Mouse (Mus musculus) ES-E14 (cell line): Measurements from ENCODE around the gene Fam149a. TPM values are rescaled to one million over a fixed set of nuclear protein-coding genes. Genes with fewer than 3 reads are reported as not detected.

ENCODE experiments used
- DNase-seq: peaks from one replicate; pipeline ENCODE4 v3.0.0-alpha.2; 2013; ENCODE audit warnings: low read depth, low spot score
- H3K27ac ChIP-seq: 2 replicates; pipeline ENCODE4 v1.5.1; 2012; ENCODE audit warnings: low read depth, mild to moderate bottlenecking, low read length, moderate library complexity, mixed read lengths; ENCODE audit not compliant: poor library complexity, insufficient read depth, severe bottlenecking
- H3K36me3 ChIP-seq: 2 replicates; pipeline ENCODE4 v1.6.1; 2012; ENCODE audit warnings: mild to moderate bottlenecking, low read length, moderate library complexity, mixed read lengths; ENCODE audit not compliant: control insufficient read depth, poor library complexity, insufficient read depth, severe bottlenecking
- H3K4me1 ChIP-seq, 2 experiments: fragments of 150-350 bp in 1 of 2; sonication (generic) in 1 of 2; 2 replicates each; pipeline ENCODE4 v1.6.1; 2012; ENCODE audit warnings: low read length in 2 of 2, mild to moderate bottlenecking in 1 of 2, mixed read lengths in 1 of 2; ENCODE audit not compliant: control insufficient read depth in 2 of 2, insufficient read depth in 2 of 2, poor library complexity in 1 of 2
- H3K4me3 ChIP-seq, 2 experiments: fragments of 150-350 bp in 1 of 2; sonication (generic) in 1 of 2; 2 replicates each; pipeline ENCODE4 v1.5.1; 2012; ENCODE audit warnings: low read length in 2 of 2, low read depth in 1 of 2, mild to moderate bottlenecking in 1 of 2, mixed read lengths in 1 of 2; ENCODE audit not compliant: insufficient read depth in 1 of 2, poor library complexity in 1 of 2, severe bottlenecking in 1 of 2
- H3K9ac ChIP-seq: 2 replicates; pipeline ENCODE4 v1.6.1; 2012; ENCODE audit warnings: low read depth, mild to moderate bottlenecking, low read length, mixed read lengths; ENCODE audit not compliant: poor library complexity, insufficient read depth, severe bottlenecking
- H3K9me3 ChIP-seq: fragments of 150-350 bp; sonication (generic); 2 replicates; pipeline ENCODE4 v1.6.1; 2012; ENCODE audit warnings: low read depth, mild to moderate bottlenecking, low read length; ENCODE audit not compliant: control insufficient read depth, insufficient read depth
- CHD2 ChIP-seq: IDR thresholded peaks from 2 replicates; pipeline ENCODE4 v1.6.1; 2014; ENCODE audit warnings: mild to moderate bottlenecking, low read depth, low read length, inconsistent platforms
- HCFC1 ChIP-seq: IDR thresholded peaks from 2 replicates; pipeline ENCODE4 v1.6.1; 2012; ENCODE audit warnings: low read length, inconsistent platforms, borderline replicate concordance; ENCODE audit not compliant: insufficient read depth
- MAFK ChIP-seq: IDR thresholded peaks from 2 replicates; pipeline ENCODE4 v1.6.1; 2014; ENCODE audit warnings: mild to moderate bottlenecking, low read depth, low read length, inconsistent platforms; ENCODE audit not compliant: insufficient read depth
- ZC3H11A ChIP-seq: IDR thresholded peaks from 2 replicates; pipeline ENCODE4 v1.6.1; 2012; ENCODE audit warnings: low read depth, mild to moderate bottlenecking, inconsistent platforms, low read length, borderline replicate concordance
- ZNF384 ChIP-seq: IDR thresholded peaks from 2 replicates; pipeline ENCODE4 v1.6.1; 2012; ENCODE audit warnings: low read depth, low read length, inconsistent platforms
- in situ Hi-C, 2 experiments: fragments of 600-800 bp; cut with MboI; formaldehyde crosslinking; loops; one replicate each; pipeline ENCODE4 v1.15.1; 2025; ENCODE audit warnings: low sequenced_read_pairs in 2 of 2, inconsistent platforms in 1 of 2; ENCODE audit not compliant: unreplicated experiment in 2 of 2
- total RNA-seq: library from RNA; depleted of rRNA; stranded (reverse); fragments of 300-350 nt; gene quantifications from 2 replicates; pipeline ENCODE4 v1.2.3, GENCODE M21; 2012

Gene Fam149a
- total RNA-seq, 1 experiment, result 1.7 TPM

DNA sequence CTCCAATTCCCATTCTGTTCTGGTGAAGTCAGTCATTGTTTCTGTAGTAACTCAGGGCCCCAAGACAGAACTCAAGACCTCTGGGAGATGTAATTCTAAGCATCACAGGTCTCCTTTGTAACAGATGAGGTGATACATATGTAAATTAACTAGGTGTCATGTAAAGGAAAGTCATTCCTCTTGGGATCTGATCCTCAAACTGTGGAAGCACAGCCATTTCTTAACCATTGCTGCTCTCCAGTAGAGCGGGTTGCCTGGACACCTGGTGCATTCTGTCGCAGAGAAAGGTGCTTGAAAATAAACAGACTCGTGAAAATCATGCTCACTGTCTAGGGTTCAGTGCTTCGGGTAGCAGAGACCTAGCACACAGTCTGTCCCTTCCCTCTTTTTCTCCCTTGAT lies 1.5 kb downstream of the Fam149a start:
- Histone ChIP-seq H3K4me1 (peaks cover 0 to 8% of the 10 kb centered on the region in 2 experiments; a peak in 2 of 4 replicates), H3K27ac (no peak overlapping the region), H3K36me3 (no peaks in the 10 kb centered on the region), H3K9ac (no peak overlapping the region), H3K4me3 (no peak overlapping the region; a peak in 1 of 4 replicates), H3K9me3 (no peaks in the 10 kb centered on the region)
- no peak for DNase-seq
- in situ Hi-C loops, result no loop called here
- TF ChIP-seq MAFK (no peak), ZC3H11A (no peak)

- Histone ChIP-seq H3K4me3 (no peak overlapping the region), H3K36me3 (no peaks in the 10 kb centered on the region), H3K27ac (no peak overlapping the region), H3K9ac (no peak overlapping the region), H3K4me1 (no peaks in the 10 kb centered on the region), H3K9me3 (no peaks in the 10 kb centered on the region)
- TF ChIP-seq CHD2 (no peak), ZC3H11A (no peak), HCFC1 (no peak), ZNF384 (no peak), MAFK (no peak)
- no peak for DNase-seq
- in situ Hi-C loops, result no loop called here
Observed at GRCm38 (mm10) chr8:45374071-45374470, 8.0 kb downstream of the Fam149a start.

DNA sequence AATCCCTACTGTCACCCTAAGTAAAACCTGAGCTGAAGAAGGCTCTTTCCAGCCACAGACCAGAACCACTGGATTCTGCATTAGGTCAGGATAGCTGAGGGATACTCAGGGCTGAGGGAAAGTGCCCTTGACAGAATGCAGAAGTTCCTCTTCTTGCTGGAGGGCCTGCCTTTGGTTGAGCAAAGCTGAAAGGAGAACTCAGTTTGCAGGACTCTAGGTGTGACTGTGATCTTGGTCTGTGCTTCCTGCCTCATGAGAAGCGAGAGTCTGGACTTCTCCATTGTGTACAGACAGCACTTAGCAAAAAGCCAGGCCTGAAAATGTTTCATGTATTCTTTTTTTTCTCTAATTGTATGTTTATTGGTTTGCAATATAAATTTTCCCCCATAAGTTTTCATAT lies 14.9 kb downstream of the Fam149a start:
- H3K4me3 ChIP-seq, result no peak overlapping the region
- in situ Hi-C loops, result no loop called here
- no peaks in the 10 kb centered on the region for H3K4me1 ChIP-seq
- no peak for DNase-seq
- no peak for TF ChIP-seq HCFC1
- TF ChIP-seq CHD2, result no peak
- TF ChIP-seq ZNF384, result no peak
- no peak for TF ChIP-seq MAFK
- no peak for TF ChIP-seq ZC3H11A
- no peak overlapping the region for H3K27ac ChIP-seq
- no peaks in the 10 kb centered on the region for H3K9me3 ChIP-seq
- no peak overlapping the region for H3K9ac ChIP-seq
- no peaks in the 10 kb centered on the region for H3K36me3 ChIP-seq

GRCm38 (mm10) chr8:45363220-45363619 lies 18.9 kb downstream of the Fam149a start:
- H3K9me3 ChIP-seq, result no peaks in the 10 kb centered on the region
- in situ Hi-C loops, result no loop called here
- H3K4me1 ChIP-seq, result no peaks in the 10 kb centered on the region
- H3K9ac ChIP-seq, result no peak overlapping the region
- H3K4me3 ChIP-seq, result no peak overlapping the region
- H3K36me3 ChIP-seq, result no peaks in the 10 kb centered on the region
- DNase-seq, result no peak
- no peak for TF ChIP-seq ZC3H11A
- TF ChIP-seq ZNF384, result no peak
- no peak for TF ChIP-seq HCFC1
- TF ChIP-seq CHD2, result no peak
- no peak for TF ChIP-seq MAFK
- no peak overlapping the region for H3K27ac ChIP-seq

GRCm38 (mm10) chr8:45362323-45362722 lies 19.8 kb downstream of the Fam149a start:
- Histone ChIP-seq H3K9me3 (no peaks in the 10 kb centered on the region), H3K27ac (no peak overlapping the region), H3K9ac (no peak overlapping the region), H3K36me3 (no peaks in the 10 kb centered on the region), H3K4me1 (no peaks in the 10 kb centered on the region), H3K4me3 (no peak overlapping the region)
- TF ChIP-seq ZC3H11A (no peak), MAFK (no peak), HCFC1 (no peak)
- no peak for DNase-seq
- in situ Hi-C loops, result no loop called here
